ENCODE assay signal across 11 mouse cellular contexts in genomic region chr16:13505055-13505454, GRCm38 (mm10).
DNase-seq lines count a peak whose midpoint lies in the region; ATAC-seq lines count a peak whose summit lies in the region.
"Had no signal": no experiment of that assay in that cellular context is flagged by ENCODE, and none has a peak within 500 bp of the region (broad histone marks: within the 10 kb centered on the region; RNA-seq: fewer than 3 reads in every experiment).

No protein-coding gene starts in this region.

- no peak for ATAC-seq in hindbrain, embryonic 12.5 days (ENCODE audit: low FRiP score)
- ATAC-seq in megakaryocyte progenitor cell, adult 5-6 weeks (replicated peaks; ENCODE audit: poor library complexity) = no peak
- ATAC-seq: liver, postnatal 0 days; midbrain, embryonic 16.5 days had no signal

- no peak overlapping the region for H3K27ac ChIP-seq in hindbrain, embryonic 12.5 days
- H3K27ac ChIP-seq: forebrain, embryonic 10.5 days; kidney, embryonic 15.5 days had no signal

- no peak overlapping the region for H3K4me2 ChIP-seq in hindbrain, embryonic 12.5 days (replicated peaks)
- H3K4me2 ChIP-seq: kidney, embryonic 15.5 days had no signal

- no peaks in the 10 kb centered on the region for H3K9me3 ChIP-seq in hindbrain, embryonic 12.5 days (replicated peaks)
- H3K9me3 ChIP-seq: forebrain, embryonic 10.5 days; kidney, embryonic 15.5 days had no signal

- no peak overlapping the region for H3K9ac ChIP-seq in hindbrain, embryonic 12.5 days
- H3K9ac ChIP-seq: kidney, embryonic 15.5 days; liver, postnatal 0 days had no signal

- 81% methylated on average over 5 of the region's 5 CpGs for WGBS in hindbrain, embryonic 12.5 days

- no peak overlapping the region for H3K4me3 ChIP-seq in hindbrain, embryonic 12.5 days
- H3K4me3 ChIP-seq: forebrain, embryonic 10.5 days; kidney, embryonic 15.5 days had no signal

- DNase-seq in ovary, adult 18-20 months (ENCODE audit: low spot score) = peak; percentile 35
- no peak for DNase-seq in ovary, postnatal 14 days (ENCODE audit: low spot score)
- DNase-seq in adrenal gland, adult 2 months = peak; percentile 87
- peak; percentile 19 to 38 for DNase-seq in cerebellum, postnatal 36 days
- peak; percentile 76 for DNase-seq in skeletal muscle tissue, adult 2 months (ENCODE audit: low read depth, low spot score)
- DNase-seq: liver, postnatal 0 days had no signal

- no peaks in the 10 kb centered on the region for H3K36me3 ChIP-seq in hindbrain, embryonic 12.5 days
- H3K36me3 ChIP-seq: forebrain, embryonic 10.5 days; kidney, embryonic 15.5 days had no signal

- H3K27me3 ChIP-seq in hindbrain, embryonic 12.5 days = no peaks in the 10 kb centered on the region
- H3K27me3 ChIP-seq: kidney, embryonic 15.5 days had no signal

- no peaks in the 10 kb centered on the region for H3K4me1 ChIP-seq in hindbrain, embryonic 12.5 days
- H3K4me1 ChIP-seq: forebrain, embryonic 10.5 days; kidney, embryonic 15.5 days had no signal
